Mouse (Mus musculus): Measurements from ENCODE around the gene Ppil4. TPM values are rescaled to one million over a fixed set of nuclear protein-coding genes. Genes with fewer than 3 reads are reported as not detected.

Ppil4 gene
- polyA plus RNA-seq (2015; fragmentation: Nextera tagmentation; extraction: Ambion mirVana) = 32.9 and 33.1 TPM in 2 replicates

DNA sequence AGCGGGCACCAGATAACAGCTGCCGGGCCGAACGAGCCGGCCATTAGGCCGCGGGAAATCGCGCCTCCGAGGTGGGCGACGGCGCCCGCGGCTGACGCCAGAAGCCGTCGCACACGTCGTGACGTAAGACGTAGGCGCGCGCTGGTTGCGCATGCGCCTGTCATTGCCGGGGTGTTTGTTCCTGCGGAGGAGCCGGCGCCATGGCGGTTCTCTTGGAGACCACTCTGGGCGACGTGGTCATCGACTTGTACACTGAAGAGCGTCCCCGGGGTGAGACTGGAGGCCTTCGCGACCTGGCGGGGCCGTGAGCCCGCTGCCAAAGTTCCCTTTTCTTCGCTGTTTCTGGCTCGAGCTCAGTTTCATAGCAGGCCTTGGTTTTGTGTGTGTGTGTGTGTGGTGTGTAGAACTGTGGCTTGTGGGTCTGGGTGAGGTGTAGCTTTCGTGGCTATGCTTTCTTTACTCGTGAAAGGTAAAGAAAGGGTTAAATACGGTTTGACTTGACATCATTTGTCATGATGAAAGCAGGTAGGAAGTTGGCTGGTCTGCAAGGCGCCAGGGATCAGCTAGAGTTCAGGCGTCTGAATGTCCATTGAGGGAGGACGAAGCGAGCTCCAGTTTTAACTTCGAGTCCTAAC is at the start of gene Ppil4, which contains the start of gene Ginm1:
TSS of gene Ppil4 (plus strand) at position 141 of the 635 bp plus-strand sequence.
TSS of gene Ginm1 (minus strand) at position 74 of the 635 bp plus-strand sequence.

DNA sequence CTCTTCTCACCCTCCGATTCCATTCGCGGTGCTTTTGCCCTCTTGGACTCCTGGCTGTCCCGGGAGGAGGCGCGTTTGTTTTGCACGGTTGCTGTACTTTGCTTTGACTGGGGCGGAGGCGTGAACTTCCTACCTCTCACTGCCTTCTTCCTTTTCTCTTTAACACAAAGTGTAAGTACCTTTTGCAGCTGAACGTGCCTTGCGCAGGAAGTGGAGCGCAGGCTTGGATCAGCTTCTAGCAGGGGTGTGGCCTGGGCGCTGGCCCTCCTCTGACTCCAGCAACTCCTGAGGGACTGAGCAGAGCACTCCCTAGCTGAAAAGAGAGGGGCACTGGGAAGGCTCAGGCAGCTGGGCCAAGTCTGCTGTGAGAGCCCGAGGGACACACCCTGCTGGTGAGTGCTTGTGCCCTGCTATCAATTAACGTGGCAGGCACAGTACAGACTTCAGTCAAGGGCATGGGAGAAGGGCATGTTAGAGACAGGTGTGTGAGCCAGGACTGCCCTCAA is 39.5 kb downstream of the Ppil4 start, which contains the start of gene Zc3h12d:
TSS of gene Zc3h12d (plus strand) at position 300 of the 506 bp plus-strand sequence.

Other genes starting within 250 kb of the Ppil4 start
- 0.58 and 0.84 TPM in 2 replicates for gene Lrp11, start 203.1 kb upstream of the Ppil4 start, polyA plus RNA-seq (2015; fragmentation: Nextera tagmentation; extraction: Ambion mirVana)
- gene Nup43, start 125.4 kb upstream of the Ppil4 start, polyA plus RNA-seq (2015; fragmentation: Nextera tagmentation; extraction: Ambion mirVana) = 28.9 and 29.8 TPM in 2 replicates
- 126 and 129 TPM in 2 replicates for gene Pcmt1, start 111.8 kb upstream of the Ppil4 start, polyA plus RNA-seq (2015; fragmentation: Nextera tagmentation; extraction: Ambion mirVana)
- 3.1 and 3.7 TPM in 2 replicates for gene Lats1, start 111.7 kb upstream of the Ppil4 start, polyA plus RNA-seq (2015; fragmentation: Nextera tagmentation; extraction: Ambion mirVana)
- gene Katna1, start 66.9 kb upstream of the Ppil4 start, polyA plus RNA-seq (2015; fragmentation: Nextera tagmentation; extraction: Ambion mirVana) = 36.3 and 37.3 TPM in 2 replicates
- gene Ginm1, start 67 bp upstream of the Ppil4 start, polyA plus RNA-seq (2015; fragmentation: Nextera tagmentation; extraction: Ambion mirVana) = 56.3 and 60.2 TPM in 2 replicates
- gene Zc3h12d, start 39.6 kb downstream of the Ppil4 start, polyA plus RNA-seq (2015; fragmentation: Nextera tagmentation; extraction: Ambion mirVana) = 0.82 and 1.1 TPM in 2 replicates
- 18.6 and 19.5 TPM in 2 replicates for gene Tab2, start 163.3 kb downstream of the Ppil4 start, polyA plus RNA-seq (2015; fragmentation: Nextera tagmentation; extraction: Ambion mirVana)

Data from spleen, postnatal 0 days (tissue).